Mouse (Mus musculus) midbrain, embryonic 14.5 days (tissue): ENCODE measurements around the gene Mapkap1. TPM values are rescaled to one million over a fixed set of nuclear protein-coding genes. Genes with fewer than 3 reads are reported as not detected.
"Not testable (repeated sequence)": the region's sequence is repeated elsewhere in the genome, so short reads cannot be mapped to it uniquely, and the experiment has no call there.

ENCODE experiments used
- ATAC-seq: fragments of 200-750 bp; cut with Nextera tagmentation; 2 replicates; pipeline ENCODE4 v1.8.0; 2017; ENCODE audit warnings: moderate number of reproducible peaks, moderate library complexity; ENCODE audit not compliant: low FRiP score, low TSS enrichment
- DNase-seq: peaks from one replicate; pipeline ENCODE4 v3.0.0-alpha.2; 2015
- H3K27ac ChIP-seq: fragments of 300-500 bp; sonication (generic); replicated peaks from 2 replicates; pipeline ENCODE4 v1.5.1; 2014; ENCODE audit warnings: mild to moderate bottlenecking, low read depth, low read length, moderate library complexity
- H3K27me3 ChIP-seq: fragments of 300-500 bp; sonication (generic); 2 replicates; pipeline ENCODE4 v1.6.1; 2014; ENCODE audit warnings: low read length, control low read depth, mixed read lengths; ENCODE audit not compliant: control insufficient read depth, insufficient read depth
- H3K36me3 ChIP-seq: fragments of 300-500 bp; sonication (generic); 2 replicates; pipeline ENCODE4 v1.6.1; 2014; ENCODE audit warnings: low read length, control low read depth; ENCODE audit not compliant: control insufficient read depth, insufficient read depth
- H3K4me1 ChIP-seq: fragments of 300-500 bp; sonication (generic); 2 replicates; pipeline ENCODE4 v1.6.1; 2014; ENCODE audit warnings: mild to moderate bottlenecking, antibody characterized with exemption, low read length, control low read depth; ENCODE audit not compliant: control insufficient read depth, insufficient read depth
- H3K4me2 ChIP-seq: fragments of 300-500 bp; sonication (generic); 2 replicates; pipeline ENCODE4 v1.6.1; 2014; ENCODE audit warnings: mild to moderate bottlenecking, low read length, moderate library complexity
- H3K4me3 ChIP-seq: fragments of 300-500 bp; sonication (generic); replicated peaks from 2 replicates; pipeline ENCODE4 v1.5.1; 2014; ENCODE audit warnings: low read depth, low read length
- H3K9ac ChIP-seq: fragments of 300-500 bp; sonication (generic); replicated peaks from 2 replicates; pipeline ENCODE4 v1.6.1; 2014; ENCODE audit warnings: mild to moderate bottlenecking, low read length, moderate library complexity
- H3K9me3 ChIP-seq: fragments of 300-500 bp; sonication (generic); 2 replicates; pipeline ENCODE4 v1.6.1; 2016; ENCODE audit warnings: low read length, control low read depth, mixed read lengths; ENCODE audit not compliant: control insufficient read depth
- WGBS: fragments of 180-500 bp; shearing (Covaris S2); extraction: QIAGEN DNeasy Blood & Tissue Kit; methylation state at CpG from one replicate; pipeline ENCODE4 v1.1.7; 2014; 5-methylcytosine and 5-hydroxymethylcytosine counted together
- polyA plus RNA-seq: library from polyadenylated mRNA; unstranded; fragments of >200 nt; fragmentation: Nextera tagmentation; extraction: Ambion mirVana; gene quantifications from 2 replicates; pipeline ENCODE4 v1.2.1, GENCODE M21; 2014

Mapkap1 gene
- polyA plus RNA-seq, 1 experiment from 2014 or later, result 94.6 TPM

- Histone ChIP-seq H3K27me3 (no peaks in the 10 kb centered on the region), H3K4me3 (no peak overlapping the region), H3K4me2 (no peak overlapping the region), H3K36me3 (no peaks in the 10 kb centered on the region), H3K4me1 (no peaks in the 10 kb centered on the region), H3K9me3 (no peaks in the 10 kb centered on the region), H3K9ac (no peak overlapping the region), H3K27ac (no peak overlapping the region)
- DNase-seq (no peak), ATAC-seq (no peak)
- 78% methylated on average over 7 of the region's 7 CpGs for WGBS
These were observed 62.1 kb downstream of the Mapkap1 start for GRCm38 (mm10) chr2:34468559-34469141.

- no peak for DNase-seq
- Histone ChIP-seq H3K4me2 (no peak overlapping the region), H3K27ac (no peak overlapping the region), H3K4me3 (no peak overlapping the region), H3K9me3 (no peaks in the 10 kb centered on the region), H3K36me3 (no peaks in the 10 kb centered on the region), H3K4me1 (no peaks in the 10 kb centered on the region), H3K9ac (no peak overlapping the region), H3K27me3 (no peaks in the 10 kb centered on the region)
- 94% methylated on average over 5 of the region's 5 CpGs for WGBS
- ATAC-seq, result no peak
These were observed 62.8 kb downstream of the Mapkap1 start for GRCm38 (mm10) chr2:34469324-34469723.

GRCm38 (mm10) chr2:34473775-34474174 is 67.2 kb downstream of the Mapkap1 start:
- DNase-seq (peak; percentile 37), ATAC-seq (no peak)
- WGBS, result 67% methylated on average over 3 of the region's 3 CpGs
- no peaks in the 10 kb centered on the region for H3K9me3 ChIP-seq
- H3K36me3 ChIP-seq, result no peaks in the 10 kb centered on the region
- no peak overlapping the region for H3K4me3 ChIP-seq
- H3K4me1 ChIP-seq, result 0 out of 2 replicates have a peak, but pooled peaks cover 6% of the 10 kb centered on the region
- H3K27me3 ChIP-seq, result no peaks in the 10 kb centered on the region
- H3K9ac ChIP-seq, result no peak overlapping the region
- H3K27ac ChIP-seq, result no peak overlapping the region
- no peak overlapping the region for H3K4me2 ChIP-seq

- DNase-seq, result peak; percentile 57
- no peak overlapping the region for H3K9ac ChIP-seq
- H3K9me3 ChIP-seq, result no peaks in the 10 kb centered on the region
- H3K4me3 ChIP-seq, result no peak overlapping the region
- H3K27ac ChIP-seq, result peak overlapping the region; percentile 77
- ATAC-seq, result no peak
- no peaks in the 10 kb centered on the region for H3K36me3 ChIP-seq
- no peaks in the 10 kb centered on the region for H3K27me3 ChIP-seq
- H3K4me2 ChIP-seq, result peak overlapping the region; percentile 20; the same call in 1 of the 2 replicates
- WGBS, result 26% methylated on average over 4 of the region's 4 CpGs
- H3K4me1 ChIP-seq, result peaks cover 30% of the 10 kb centered on the region
These were observed 74.8 kb downstream of the Mapkap1 start for GRCm38 (mm10) chr2:34481401-34481800.

GRCm38 (mm10) chr2:34482102-34482501 is 75.5 kb downstream of the Mapkap1 start:
- H3K9ac ChIP-seq, result no peak overlapping the region
- DNase-seq (no peak), ATAC-seq (no peak)
- H3K4me3 ChIP-seq, result no peak overlapping the region
- peaks cover 30% of the 10 kb centered on the region for H3K4me1 ChIP-seq
- no peaks in the 10 kb centered on the region for H3K27me3 ChIP-seq
- H3K36me3 ChIP-seq, result no peaks in the 10 kb centered on the region
- 48% methylated on average over 3 of the region's 3 CpGs for WGBS
- H3K4me2 ChIP-seq, result no peak overlapping the region
- H3K9me3 ChIP-seq, result no peaks in the 10 kb centered on the region
- H3K27ac ChIP-seq, result 0 out of 2 replicates have a peak overlapping the region, but pooled peaks have one; percentile 13

- Histone ChIP-seq H3K9me3 (no peaks in the 10 kb centered on the region), H3K9ac (no peak overlapping the region), H3K27ac (0 out of 2 replicates have a peak overlapping the region, but pooled peaks have one; percentile 13), H3K4me3 (no peak overlapping the region), H3K27me3 (no peaks in the 10 kb centered on the region), H3K36me3 (no peaks in the 10 kb centered on the region), H3K4me2 (no peak overlapping the region), H3K4me1 (peaks cover 28% of the 10 kb centered on the region)
- DNase-seq, result no peak
- ATAC-seq, result no peak
- 72% methylated on average over 3 of the region's 3 CpGs for WGBS
These were observed 76.0 kb downstream of the Mapkap1 start for GRCm38 (mm10) chr2:34482531-34482930.

GRCm38 (mm10) chr2:34487281-34487680 is 80.7 kb downstream of the Mapkap1 start:
- no peak for ATAC-seq
- H3K4me3 ChIP-seq, result no peak overlapping the region
- no peaks in the 10 kb centered on the region for H3K27me3 ChIP-seq
- WGBS, result 87% methylated on average over 7 of the region's 7 CpGs
- no peak overlapping the region for H3K9ac ChIP-seq
- no peaks in the 10 kb centered on the region for H3K9me3 ChIP-seq
- H3K4me2 ChIP-seq, result no peak overlapping the region
- H3K36me3 ChIP-seq, result no peaks in the 10 kb centered on the region
- no peak for DNase-seq
- peaks cover 14% of the 10 kb centered on the region; the same call in 1 of the 2 replicates for H3K4me1 ChIP-seq
- no peak overlapping the region for H3K27ac ChIP-seq

- Histone ChIP-seq H3K36me3 (peaks cover 3% of the 10 kb centered on the region; the same call in 1 of the 2 replicates), H3K4me3 (no peak overlapping the region), H3K9ac (no peak overlapping the region), H3K27ac (no peak overlapping the region), H3K27me3 (no peaks in the 10 kb centered on the region), H3K4me1 (peaks cover 5% of the 10 kb centered on the region; the same call in 1 of the 2 replicates), H3K4me2 (no peak overlapping the region), H3K9me3 (no peaks in the 10 kb centered on the region)
- no peak for ATAC-seq
- no peak for DNase-seq
- 33% methylated on average over 3 of the region's 3 CpGs for WGBS
These were observed 97.6 kb downstream of the Mapkap1 start for GRCm38 (mm10) chr2:34503975-34504730.

- H3K4me3 ChIP-seq, H3K36me3 ChIP-seq, H3K9me3 ChIP-seq, H3K27me3 ChIP-seq, H3K4me1 ChIP-seq, H3K27ac ChIP-seq, DNase-seq, H3K9ac ChIP-seq, H3K4me2 ChIP-seq, ATAC-seq: not testable (repeated sequence)
- WGBS, result 96% methylated on average over 2 of the region's 2 CpGs
These were observed 99.6 kb downstream of the Mapkap1 start for GRCm38 (mm10) chr2:34506162-34506561.
